ENCODE assay signal across 11 mouse cellular contexts in genomic region chr15:80127191-80127590, GRCm38 (mm10). TPM values are rescaled to one million over a fixed set of nuclear protein-coding genes. Genes with fewer than 3 reads are reported as not detected.
DNase-seq lines count a peak whose midpoint lies in the region; ATAC-seq and TF ChIP-seq lines count a peak whose summit lies in the region.
"Had no signal": no experiment of that assay in that cellular context is flagged by ENCODE, and none has a peak within 500 bp of the region (broad histone marks: within the 10 kb centered on the region; RNA-seq: fewer than 3 reads in every experiment).

No protein-coding gene starts in this region.

- H3K4me2 ChIP-seq in lung, embryonic 14.5 days, result no peak overlapping the region
- no peak overlapping the region for H3K4me2 ChIP-seq in forebrain, embryonic 16.5 days (ENCODE audit: low read length)

- peak; percentile 30; the same call in 1 of the 2 replicates for TF ChIP-seq CTCF in lung, embryonic 14.5 days (IDR thresholded peaks at IDR 0.05; ENCODE audit: low read depth)
- TF ChIP-seq CTCF in brain, embryonic 14.5 days (IDR thresholded peaks at IDR 0.05; ENCODE audit: borderline replicate concordance, extremely low read depth, insufficient read depth, insufficient read length), result peak; percentile 25; the same call in 1 of the 2 replicates

- no peaks in the 10 kb centered on the region for H3K36me3 ChIP-seq in lung, embryonic 14.5 days (ENCODE audit: insufficient read depth)
- no peaks in the 10 kb centered on the region for H3K36me3 ChIP-seq in forebrain, embryonic 16.5 days (ENCODE audit: control insufficient read depth, insufficient read depth)

- H3K27ac ChIP-seq in lung, embryonic 14.5 days (ENCODE audit: low read depth), result no peak overlapping the region
- H3K27ac ChIP-seq in forebrain, embryonic 16.5 days (ENCODE audit: low read length), result no peak overlapping the region

- no peak for ATAC-seq in lung, embryonic 14.5 days (ENCODE audit: insufficient read depth)
- ATAC-seq in forebrain, embryonic 16.5 days, result no peak

- TF ChIP-seq POLR2A in brain, embryonic 14.5 days (IDR thresholded peaks at IDR 0.05; ENCODE audit: borderline replicate concordance, extremely low read depth, insufficient read depth, insufficient read length, poor library complexity, severe bottlenecking), result no peak

- 42% methylated on average over 1 of the region's 1 CpGs for WGBS in lung, embryonic 14.5 days
- WGBS in forebrain, embryonic 16.5 days, result 58% methylated on average over 1 of the region's 1 CpGs

- no peak overlapping the region for H3K9ac ChIP-seq in lung, embryonic 14.5 days
- no peak overlapping the region for H3K9ac ChIP-seq in forebrain, embryonic 16.5 days (replicated peaks; ENCODE audit: low read depth, low read length)

- no peaks in the 10 kb centered on the region for H3K4me1 ChIP-seq in lung, embryonic 14.5 days (ENCODE audit: insufficient read depth)
- H3K4me1 ChIP-seq in forebrain, embryonic 16.5 days (replicated peaks; ENCODE audit: control insufficient read depth, insufficient read depth, low read length), result no peaks in the 10 kb centered on the region

- H3K9me3 ChIP-seq in lung, embryonic 14.5 days (ENCODE audit: low read depth, low read length), result no peaks in the 10 kb centered on the region
- H3K9me3 ChIP-seq in forebrain, embryonic 16.5 days (ENCODE audit: control insufficient read depth, low read length), result no peaks in the 10 kb centered on the region

- DNase-seq in cerebellum, adult 11-12 months, result peak; percentile 41
- no peak for DNase-seq in cerebellum, adult 18-20 months
- DNase-seq in lung, embryonic 14.5 days, result peak; percentile 37
- no peak for DNase-seq in lung, postnatal 25 days (ENCODE audit: low spot score)
- no peak for DNase-seq in brain, embryonic 14.5 days (ENCODE audit: low read depth)
- peak; percentile 36 for DNase-seq in naive thymus-derived CD4-positive, alpha-beta T cell, adult 2 months (ENCODE audit: low read depth)
- no peak for DNase-seq in heart, postnatal 4 days
- DNase-seq: B cell, adult 2 months; heart, postnatal 36 days had no signal

- no peaks in the 10 kb centered on the region for H3K27me3 ChIP-seq in lung, embryonic 14.5 days (ENCODE audit: insufficient read depth, low read length)
- H3K27me3 ChIP-seq in forebrain, embryonic 16.5 days (replicated peaks; ENCODE audit: control insufficient read depth, insufficient read depth, low read length), result no peaks in the 10 kb centered on the region

- H3K4me3 ChIP-seq in lung, embryonic 14.5 days (ENCODE audit: low read depth, low read length), result no peak overlapping the region
- no peak overlapping the region for H3K4me3 ChIP-seq in forebrain, embryonic 16.5 days (replicated peaks; ENCODE audit: low read length)

RNA-seq across cellular contexts. Expression of gene Tab1, which starts 5.7 kb away (rescaled TPM):
- polyA plus RNA-seq in lung, embryonic 14.5 days (2014; fragmentation: Nextera tagmentation; extraction: Ambion mirVana), result 32.5 and 34.2 TPM in 2 replicates
- 49.3 and 55.3 TPM in 2 replicates for polyA plus RNA-seq in brain, embryonic 14.5 days (2012; rRNA removed)
- polyA plus RNA-seq in forebrain, embryonic 16.5 days (2015; fragmentation: Nextera tagmentation; extraction: Ambion mirVana), result 40.7 and 43.8 TPM in 2 replicates
- total RNA-seq in heart, postnatal 4 days (2021), result 10 to 100 TPM; 36.5 to 37.0 TPM

RNA-seq across cellular contexts. Expression of gene Rpl3, which starts 35.5 kb away (rescaled TPM):
- 1,315 and 1,365 TPM in 2 replicates for polyA plus RNA-seq in lung, embryonic 14.5 days (2014; fragmentation: Nextera tagmentation; extraction: Ambion mirVana)
- polyA plus RNA-seq in brain, embryonic 14.5 days (2012; rRNA removed), result 770 and 873 TPM in 2 replicates
- 605 and 629 TPM in 2 replicates for polyA plus RNA-seq in forebrain, embryonic 16.5 days (2015; fragmentation: Nextera tagmentation; extraction: Ambion mirVana)
- total RNA-seq in heart, postnatal 4 days (2021), result 100 to 1,000 TPM; 591 to 607 TPM

RNA-seq across cellular contexts. Expression of gene Syngr1, which starts 36.1 kb away (rescaled TPM):
- 14.7 and 14.9 TPM in 2 replicates for polyA plus RNA-seq in lung, embryonic 14.5 days (2014; fragmentation: Nextera tagmentation; extraction: Ambion mirVana)
- 64.7 and 75.5 TPM in 2 replicates for polyA plus RNA-seq in brain, embryonic 14.5 days (2012; rRNA removed)
- polyA plus RNA-seq in forebrain, embryonic 16.5 days (2015; fragmentation: Nextera tagmentation; extraction: Ambion mirVana), result 49.5 and 58.4 TPM in 2 replicates
- total RNA-seq in heart, postnatal 4 days (2021), result 10 to 100 TPM; 73.4 to 86.0 TPM

RNA-seq across cellular contexts. Expression of gene Mgat3, which starts 46.3 kb away (rescaled TPM):
- 6.1 and 7.7 TPM in 2 replicates for polyA plus RNA-seq in lung, embryonic 14.5 days (2014; fragmentation: Nextera tagmentation; extraction: Ambion mirVana)
- 47.2 and 64.7 TPM in 2 replicates for polyA plus RNA-seq in brain, embryonic 14.5 days (2012; rRNA removed)
- polyA plus RNA-seq in forebrain, embryonic 16.5 days (2015; fragmentation: Nextera tagmentation; extraction: Ambion mirVana), result 10.8 and 11.0 TPM in 2 replicates
- total RNA-seq in heart, postnatal 4 days (2021), result 1 to 10 TPM; 2.5 TPM
- total RNA-seq: megakaryocyte, adult 5-6 weeks had no signal

Comparison
In these comparisons a context has a peak if more than half of its experiments do, and no peak if none do; other contexts are left out.
1. DNase-seq: peak in cerebellum, adult 11-12 months (single experiment), lung, embryonic 14.5 days (single experiment) and naive thymus-derived CD4-positive, alpha-beta T cell, adult 2 months (single experiment); none in cerebellum, adult 18-20 months (0 of 2), lung, postnatal 25 days (single experiment), brain, embryonic 14.5 days (single experiment) and heart, postnatal 4 days (single experiment).